Mouse (Mus musculus) heart, embryonic 10.5 days (tissue): ENCODE results near the gene Hoxd4. TPM values are rescaled to one million over a fixed set of nuclear protein-coding genes. Genes with fewer than 3 reads are reported as not detected.

ENCODE experiments used
- DNase-seq: peaks from one replicate; pipeline ENCODE4 v3.0.0-alpha.2; 2017; ENCODE audit warnings: low spot score
- H3K27ac ChIP-seq: fragments of 300-500 bp; sonication (generic); 2 replicates; pipeline ENCODE4 v1.5.1; 2016; ENCODE audit warnings: mild to moderate bottlenecking
- H3K27me3 ChIP-seq: fragments of 300-500 bp; sonication (generic); 2 replicates; pipeline ENCODE4 v1.6.1; 2016; ENCODE audit warnings: mild to moderate bottlenecking; ENCODE audit not compliant: poor library complexity, insufficient read depth, severe bottlenecking
- H3K36me3 ChIP-seq: fragments of 300-500 bp; sonication (generic); 2 replicates; pipeline ENCODE4 v1.6.1; 2016; ENCODE audit warnings: mild to moderate bottlenecking, moderate library complexity
- H3K4me1 ChIP-seq: fragments of 300-500 bp; sonication (generic); 2 replicates; pipeline ENCODE4 v1.6.1; 2016; ENCODE audit warnings: mild to moderate bottlenecking
- H3K4me3 ChIP-seq: fragments of 300-500 bp; sonication (generic); 2 replicates; pipeline ENCODE4 v1.5.1; 2016; ENCODE audit warnings: mild to moderate bottlenecking, moderate library complexity
- H3K9me3 ChIP-seq: fragments of 300-500 bp; sonication (generic); 2 replicates; pipeline ENCODE4 v1.6.1; 2016; ENCODE audit warnings: mild to moderate bottlenecking, moderate library complexity
- WGBS: fragments of 180-500 bp; shearing (Covaris S2); methylation state at CpG from one replicate; pipeline ENCODE4 v1.1.7; 2016; 5-methylcytosine and 5-hydroxymethylcytosine counted together
- polyA plus RNA-seq: library from polyadenylated mRNA; unstranded; fragments of >200 nt; fragmentation: Nextera tagmentation; extraction: Ambion mirVana; gene quantifications from 2 replicates; pipeline ENCODE4 v1.2.1, GENCODE M21; 2016

The Hoxd4 gene
- polyA plus RNA-seq, 1 experiment from 2014 or later: 0.29 TPM

- Histone ChIP-seq H3K27ac (no peak overlapping the region), H3K27me3 (peaks cover 100% of the 10 kb centered on the region)
These were observed 29.9 kb upstream of the Hoxd4 start for GRCm38 (mm10) chr2:74681594-74682531.

GRCm38 (mm10) chr2:74682796-74683195, 28.9 kb upstream of the Hoxd4 start:
- Histone ChIP-seq H3K27ac (no peak overlapping the region), H3K9me3 (no peaks in the 10 kb centered on the region), H3K27me3 (peaks cover 100% of the 10 kb centered on the region), H3K4me3 (peak overlapping the region; percentile 45), H3K4me1 (peaks cover 32% of the 10 kb centered on the region), H3K36me3 (no peaks in the 10 kb centered on the region)
- WGBS: 1% methylated on average over 41 of the region's 51 CpGs
- DNase-seq: no peak

More at GRCm38 (mm10) chr2:74681594-74682531, 29.9 kb upstream of the Hoxd4 start:
- no peaks in the 10 kb centered on the region for H3K9me3 ChIP-seq
- no peak for DNase-seq
- H3K4me1 ChIP-seq: peaks cover 27% of the 10 kb centered on the region
- under 1% methylated on average over 77 of the region's 78 CpGs for WGBS
- no peaks in the 10 kb centered on the region for H3K36me3 ChIP-seq
- H3K4me3 ChIP-seq: peak overlapping the region; percentile 45

GRCm38 (mm10) chr2:74683471-74683951, 28.2 kb upstream of the Hoxd4 start:
- Histone ChIP-seq H3K36me3 (no peaks in the 10 kb centered on the region), H3K27ac (no peak overlapping the region), H3K9me3 (no peaks in the 10 kb centered on the region), H3K27me3 (peaks cover 100% of the 10 kb centered on the region), H3K4me1 (peaks cover 32% of the 10 kb centered on the region), H3K4me3 (0 out of 2 replicates have a peak overlapping the region, but pooled peaks have one; percentile 8)
- DNase-seq: no peak
- under 1% methylated on average over 18 of the region's 18 CpGs for WGBS

- 1% methylated on average over 12 of the region's 12 CpGs for WGBS
These were observed 27.6 kb upstream of the Hoxd4 start for GRCm38 (mm10) chr2:74684106-74684505.

GRCm38 (mm10) chr2:74685059-74685603, 26.6 kb upstream of the Hoxd4 start:
- WGBS: 10% methylated on average over 4 of the region's 4 CpGs
- Histone ChIP-seq H3K27me3 (peaks cover 100% of the 10 kb centered on the region), H3K4me3 (no peak overlapping the region), H3K27ac (no peak overlapping the region), H3K36me3 (no peaks in the 10 kb centered on the region), H3K9me3 (no peaks in the 10 kb centered on the region), H3K4me1 (peaks cover 25% of the 10 kb centered on the region)
- peak; percentile 51 for DNase-seq

More at GRCm38 (mm10) chr2:74684106-74684505, 27.6 kb upstream of the Hoxd4 start:
- Histone ChIP-seq H3K9me3 (no peaks in the 10 kb centered on the region), H3K27me3 (peaks cover 100% of the 10 kb centered on the region), H3K4me1 (peaks cover 32% of the 10 kb centered on the region), H3K36me3 (no peaks in the 10 kb centered on the region), H3K4me3 (no peak overlapping the region), H3K27ac (no peak overlapping the region)
- no peak for DNase-seq

- no peaks in the 10 kb centered on the region for H3K9me3 ChIP-seq
- no peak overlapping the region for H3K27ac ChIP-seq
- H3K36me3 ChIP-seq: no peaks in the 10 kb centered on the region
- peaks cover 98% of the 10 kb centered on the region for H3K27me3 ChIP-seq
- WGBS: 4% methylated on average over 17 of the region's 17 CpGs
- H3K4me3 ChIP-seq: no peak overlapping the region
- peak; percentile 76 for DNase-seq
- H3K4me1 ChIP-seq: peaks cover 26% of the 10 kb centered on the region
These were observed 25.3 kb upstream of the Hoxd4 start for GRCm38 (mm10) chr2:74686301-74686987.

GRCm38 (mm10) chr2:74686988-74687697, 24.6 kb upstream of the Hoxd4 start:
- peaks cover 23% of the 10 kb centered on the region; the same call in 1 of the 2 replicates for H3K4me1 ChIP-seq
- under 1% methylated on average over 27 of the region's 27 CpGs for WGBS
- H3K9me3 ChIP-seq: no peaks in the 10 kb centered on the region
- H3K36me3 ChIP-seq: no peaks in the 10 kb centered on the region
- peak; percentile 71 for DNase-seq
- peaks cover 98% of the 10 kb centered on the region for H3K27me3 ChIP-seq
- no peak overlapping the region for H3K27ac ChIP-seq
- H3K4me3 ChIP-seq: 0 out of 2 replicates have a peak overlapping the region, but pooled peaks have one; percentile 3

GRCm38 (mm10) chr2:74687698-74688555, 23.8 kb upstream of the Hoxd4 start:
- Histone ChIP-seq H3K4me3 (0 out of 2 replicates have a peak overlapping the region, but pooled peaks have one; percentile 3), H3K36me3 (no peaks in the 10 kb centered on the region), H3K27ac (no peak overlapping the region; the same call in 1 of the 2 replicates), H3K27me3 (peaks cover 98% of the 10 kb centered on the region), H3K4me1 (peaks cover 16% of the 10 kb centered on the region; the same call in 1 of the 2 replicates), H3K9me3 (no peaks in the 10 kb centered on the region)
- no peak for DNase-seq
- under 1% methylated on average over 31 of the region's 31 CpGs for WGBS

- Histone ChIP-seq H3K27me3 (peaks cover 98% of the 10 kb centered on the region), H3K4me1 (peaks cover 14% of the 10 kb centered on the region; the same call in 1 of the 2 replicates), H3K4me3 (no peak overlapping the region), H3K36me3 (no peaks in the 10 kb centered on the region), H3K9me3 (no peaks in the 10 kb centered on the region), H3K27ac (no peak overlapping the region)
- WGBS: 2% methylated on average over 12 of the region's 12 CpGs
- DNase-seq: no peak
These were observed 22.7 kb upstream of the Hoxd4 start for GRCm38 (mm10) chr2:74688795-74689573.

- no peaks in the 10 kb centered on the region for H3K9me3 ChIP-seq
- H3K4me3 ChIP-seq: no peak overlapping the region
- H3K36me3 ChIP-seq: no peaks in the 10 kb centered on the region
- WGBS: under 1% methylated on average over 24 of the region's 24 CpGs
- peaks cover 14% of the 10 kb centered on the region; the same call in 1 of the 2 replicates for H3K4me1 ChIP-seq
- H3K27me3 ChIP-seq: peaks cover 98% of the 10 kb centered on the region
- DNase-seq: peak; percentile 75
- no peak overlapping the region for H3K27ac ChIP-seq
These were observed 22.0 kb upstream of the Hoxd4 start for GRCm38 (mm10) chr2:74689574-74690337.
